Mouse (Mus musculus) mouse trophoblast stem cell (cell line): ENCODE measurements at regions not wholly inside any gene's neighbourhood (a gene's known extent, or its start where the extent isn't known, plus 50 kb on each side); places are given as distances from the start of the nearest gene placed in this dataset.

ENCODE experiments used
- in situ Hi-C, 2 experiments: fragments of 300-500 bp; cut with MseI, MboI; formaldehyde crosslinking; loops; 2 replicates in 1 of 2; 3 replicates in 1 of 2; pipeline ENCODE4 v1.15.1; 2025

- in situ Hi-C loops = no loop called here
These were observed 326.9 kb upstream of the Dio3 start for GRCm38 (mm10) chr12:109951884-109952456.

- in situ Hi-C loops = no loop called here
These were observed 325.9 kb upstream of the Dio3 start for GRCm38 (mm10) chr12:109952933-109953332.

- in situ Hi-C loops = no loop called here
These were observed 321.6 kb upstream of the Dio3 start for GRCm38 (mm10) chr12:109957305-109957704.

- in situ Hi-C loops = no loop called here
These were observed 320.3 kb upstream of the Dio3 start for GRCm38 (mm10) chr12:109958357-109959085.

GRCm38 (mm10) chr12:109966776-109967175, 312.1 kb upstream of the Dio3 start:
- in situ Hi-C loops = no loop called here

- in situ Hi-C loops = no loop called here
These were observed 310.6 kb upstream of the Dio3 start for GRCm38 (mm10) chr12:109968303-109968702.

GRCm38 (mm10) chr12:109971508-109971907, 307.4 kb upstream of the Dio3 start:
- in situ Hi-C loops = no loop called here

- in situ Hi-C loops = no loop called here
These were observed 306.4 kb upstream of the Dio3 start for GRCm38 (mm10) chr12:109972366-109973015.

- in situ Hi-C loops = no loop called here
These were observed 305.3 kb upstream of the Dio3 start for GRCm38 (mm10) chr12:109973598-109973997.

- in situ Hi-C loops = no loop called here
These were observed 303.5 kb upstream of the Dio3 start for GRCm38 (mm10) chr12:109975176-109975972.

- in situ Hi-C loops = no loop called here
These were observed 294.2 kb upstream of the Dio3 start for GRCm38 (mm10) chr12:109984651-109985050.

- in situ Hi-C loops = no loop called here
These were observed 285.5 kb upstream of the Dio3 start for GRCm38 (mm10) chr12:109993410-109993809.

- in situ Hi-C loops = loop anchor here in 1 of 2 experiments (10.0 kb wide), 1 partner anchor 372 kb away; no protein-coding TSS in a partner anchor
These were observed 276.2 kb upstream of the Dio3 start for GRCm38 (mm10) chr12:110002717-110003116.

- in situ Hi-C loops = loop anchor here in 1 of 2 experiments (10.0 kb wide), 1 partner anchor 366 kb away; no protein-coding TSS in a partner anchor
These were observed 269.7 kb upstream of the Dio3 start for GRCm38 (mm10) chr12:110009136-110009535.

GRCm38 (mm10) chr12:110020541-110021470, 258.1 kb upstream of the Dio3 start:
- in situ Hi-C loops = no loop called here

- in situ Hi-C loops = no loop called here
These were observed 257.2 kb upstream of the Dio3 start for GRCm38 (mm10) chr12:110021690-110022089.

GRCm38 (mm10) chr12:110022631-110023030, 256.2 kb upstream of the Dio3 start:
- in situ Hi-C loops = no loop called here

- in situ Hi-C loops = no loop called here
These were observed 255.4 kb upstream of the Dio3 start for GRCm38 (mm10) chr12:110023192-110024101.

- in situ Hi-C loops = no loop called here
These were observed 254.6 kb upstream of the Dio3 start for GRCm38 (mm10) chr12:110024295-110024694.

GRCm38 (mm10) chr12:110025171-110025570, 253.7 kb upstream of the Dio3 start:
- in situ Hi-C loops = no loop called here
